Mouse (Mus musculus) neural tube, embryonic 11.5 days (tissue): ENCODE data around the gene Eddm3b. TPM values are rescaled to one million over a fixed set of nuclear protein-coding genes. Genes with fewer than 3 reads are reported as not detected.
"Not testable (repeated sequence)": the region's sequence is repeated elsewhere in the genome, so short reads cannot be mapped to it uniquely, and the experiment has no call there.

ENCODE experiments used
- ATAC-seq: fragments of 200-750 bp; cut with Nextera tagmentation; 2 replicates; pipeline ENCODE4 v1.8.0; 2017; ENCODE audit warnings: moderate number of reproducible peaks, mild to moderate bottlenecking, moderate TSS enrichment, moderate library complexity; ENCODE audit not compliant: insufficient read depth, low FRiP score, low TSS enrichment
- DNase-seq: peaks from one replicate; pipeline ENCODE4 v3.0.0-alpha.2; 2015; ENCODE audit warnings: low spot score
- H3K27ac ChIP-seq: fragments of 300-500 bp; sonication (generic); 2 replicates; pipeline ENCODE4 v1.5.1; 2014; ENCODE audit warnings: low read depth, mild to moderate bottlenecking, low read length
- H3K27me3 ChIP-seq: fragments of 300-500 bp; sonication (generic); 2 replicates; pipeline ENCODE4 v1.6.1; 2014; ENCODE audit warnings: mild to moderate bottlenecking, low read length, mixed read lengths; ENCODE audit not compliant: control insufficient read depth, insufficient read depth
- H3K36me3 ChIP-seq: fragments of 300-500 bp; sonication (generic); 2 replicates; pipeline ENCODE4 v1.6.1; 2014; ENCODE audit warnings: mild to moderate bottlenecking, low read length, moderate library complexity, mixed read lengths; ENCODE audit not compliant: control insufficient read depth, insufficient read depth
- H3K4me1 ChIP-seq: fragments of 300-500 bp; sonication (generic); 2 replicates; pipeline ENCODE4 v1.6.1; 2014; ENCODE audit warnings: low read length, mixed read lengths; ENCODE audit not compliant: control insufficient read depth, insufficient read depth
- H3K4me2 ChIP-seq: fragments of 300-500 bp; sonication (generic); 2 replicates; pipeline ENCODE4 v1.6.1; 2014; ENCODE audit warnings: low read depth, mild to moderate bottlenecking, moderate library complexity
- H3K4me3 ChIP-seq: fragments of 300-500 bp; sonication (generic); 2 replicates; pipeline ENCODE4 v1.5.1; 2014; ENCODE audit warnings: low read depth, low read length
- H3K9ac ChIP-seq: fragments of 300-500 bp; sonication (generic); 2 replicates; pipeline ENCODE4 v1.6.1; 2014; ENCODE audit warnings: mild to moderate bottlenecking, low read length
- H3K9me3 ChIP-seq: fragments of 300-500 bp; sonication (generic); 2 replicates; pipeline ENCODE4 v1.6.1; 2016; ENCODE audit warnings: low read length; ENCODE audit not compliant: control insufficient read depth
- WGBS: fragments of 180-500 bp; shearing (Covaris S2); extraction: QIAGEN DNeasy Blood & Tissue Kit; methylation state at CpG from one replicate; pipeline ENCODE4 v1.1.7; 2014; 5-methylcytosine and 5-hydroxymethylcytosine counted together
- polyA plus RNA-seq: library from polyadenylated mRNA; unstranded; fragments of >200 nt; fragmentation: Nextera tagmentation; extraction: Ambion mirVana; gene quantifications from 2 replicates; pipeline ENCODE4 v1.2.1, GENCODE M21; 2014

Eddm3b gene
- polyA plus RNA-seq, 1 experiment from 2014 or later, result not detected

DNA sequence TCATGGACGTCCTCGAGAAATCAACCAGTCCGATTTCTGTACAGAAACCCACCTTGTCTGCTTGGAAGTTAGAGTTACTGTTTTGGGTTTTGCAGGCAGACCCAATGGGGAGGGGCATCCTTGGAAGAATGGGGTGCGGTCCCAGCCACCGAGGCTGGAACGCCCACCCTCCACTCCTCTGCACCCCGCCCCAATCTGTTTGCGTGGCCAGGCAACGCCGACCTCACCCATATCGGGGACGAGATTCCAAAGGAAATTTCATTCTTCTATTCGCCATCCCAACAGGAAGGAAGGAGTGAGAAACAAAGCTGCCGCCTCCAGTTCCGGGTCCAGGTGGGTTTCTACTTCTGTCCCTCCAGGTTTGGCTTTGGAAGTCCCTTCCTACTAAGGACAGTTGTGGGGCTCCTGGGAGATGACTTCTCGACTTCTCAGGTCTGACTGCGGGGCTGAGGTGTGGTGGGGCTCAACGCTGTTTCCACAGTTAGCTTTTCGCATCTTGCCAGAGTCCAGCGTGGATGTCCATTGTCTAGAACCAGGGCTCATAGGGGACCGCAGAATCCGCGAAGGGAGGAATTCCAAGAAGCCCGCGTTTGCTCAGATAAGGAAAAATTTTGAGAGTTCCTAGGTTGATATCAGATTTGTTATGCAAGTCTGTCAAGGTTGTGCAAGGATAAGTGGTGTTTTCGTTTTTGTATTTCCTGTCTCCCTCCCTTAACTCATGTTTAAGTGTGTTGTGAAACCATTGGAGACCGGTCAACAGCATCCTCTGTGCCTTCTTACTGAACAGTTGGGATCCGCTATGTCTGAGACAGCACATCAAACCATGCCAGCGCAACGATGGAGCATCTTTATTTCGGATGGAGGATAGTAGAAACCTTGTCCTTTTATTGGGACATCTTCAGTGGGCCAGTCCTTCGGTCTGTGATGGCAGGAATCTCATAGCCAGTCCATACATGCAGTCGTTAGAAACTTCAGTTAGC is 23.0 kb upstream of the Eddm3b start, which contains the start of the genes Rnase4 and Ang:
Rnase4 (plus strand) TSS at position 157 of the 980 bp plus-strand sequence.
Ang (plus strand) TSS at position 230 of the 980 bp plus-strand sequence.
- ATAC-seq (peak; percentile 20; the same call in 1 of the 2 replicates), DNase-seq (peak; percentile 71)
- H3K4me1 ChIP-seq, result peaks cover 2% of the 10 kb centered on the region; the same call in 1 of the 2 replicates
- peak within 1 kb of the TSS; percentile 55 for H3K9ac ChIP-seq
- peak within 1 kb of the TSS; percentile 68 for H3K4me3 ChIP-seq
- no peaks in the 10 kb centered on the region for H3K36me3 ChIP-seq
- H3K9me3 ChIP-seq, result no peaks in the 10 kb centered on the region
- 10% methylated on average over 33 of the region's 33 CpGs for WGBS
- H3K27ac ChIP-seq, result peak within 1 kb of the TSS; percentile 70; the same call in 1 of the 2 replicates
- H3K27me3 ChIP-seq, result no peaks in the 10 kb centered on the region
- peak within 1 kb of the TSS; percentile 68 for H3K4me2 ChIP-seq

DNA sequence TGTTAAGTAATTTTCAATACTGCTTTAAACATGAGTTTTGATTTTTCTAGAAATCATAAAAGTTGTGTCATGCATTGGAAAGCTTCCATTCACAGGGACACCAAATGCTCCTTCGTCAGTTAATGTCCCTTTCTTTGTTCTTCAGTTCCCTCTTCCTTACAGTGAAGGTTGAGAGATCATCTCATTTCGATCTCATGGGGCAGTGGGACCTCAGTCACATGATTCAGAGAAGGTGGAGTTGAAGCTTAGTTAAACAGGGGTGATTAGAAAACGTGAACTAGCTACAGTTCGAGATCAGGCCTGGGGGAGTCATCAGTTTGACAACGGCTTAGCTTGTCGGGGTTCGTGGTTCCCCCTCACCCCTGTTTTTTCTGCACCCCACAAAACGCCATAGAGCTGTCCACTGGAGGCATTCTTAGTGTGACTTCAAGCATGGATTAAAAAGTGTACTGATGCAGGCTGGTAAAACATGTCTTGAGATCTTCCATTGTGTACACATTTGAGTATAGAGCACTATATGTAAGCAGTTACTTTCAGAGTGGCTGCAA is 22.1 kb upstream of the Eddm3b start:
- H3K27me3 ChIP-seq, result no peaks in the 10 kb centered on the region
- peaks cover 2% of the 10 kb centered on the region; the same call in 1 of the 2 replicates for H3K4me1 ChIP-seq
- 57% methylated on average over 8 of the region's 8 CpGs for WGBS
- ATAC-seq, result no peak
- no peaks in the 10 kb centered on the region for H3K9me3 ChIP-seq
- H3K27ac ChIP-seq, result no peak overlapping the region
- H3K4me2 ChIP-seq, result no peak overlapping the region
- no peak for DNase-seq
- H3K36me3 ChIP-seq, result no peaks in the 10 kb centered on the region
- no peak overlapping the region for H3K4me3 ChIP-seq
- H3K9ac ChIP-seq, result no peak overlapping the region

DNA sequence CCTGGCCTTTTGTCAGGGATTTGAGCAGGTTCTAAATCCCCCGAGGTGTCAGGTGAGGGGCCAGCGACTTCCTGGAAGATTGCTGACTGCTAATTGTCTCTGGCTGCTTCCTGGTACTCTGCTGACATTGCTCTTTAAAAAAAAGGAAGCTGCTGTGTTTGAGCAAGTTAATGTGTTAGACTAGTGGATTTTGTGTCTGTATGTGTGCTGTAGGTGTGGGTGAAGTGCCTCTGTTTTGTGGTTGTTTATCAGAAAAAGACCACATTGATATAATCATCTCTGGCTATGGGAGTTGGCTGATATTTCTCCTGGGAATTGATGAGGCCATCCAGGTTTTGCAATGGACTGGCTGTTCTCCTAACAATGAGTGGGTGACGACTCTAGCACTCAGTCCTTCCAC is 20.7 kb upstream of the Eddm3b start:
- Histone ChIP-seq H3K4me3 (no peak overlapping the region), H3K4me1 (peaks cover 2% of the 10 kb centered on the region; the same call in 1 of the 2 replicates), H3K27ac (no peak overlapping the region), H3K27me3 (no peaks in the 10 kb centered on the region), H3K9ac (no peak overlapping the region), H3K9me3 (no peaks in the 10 kb centered on the region), H3K4me2 (no peak overlapping the region), H3K36me3 (no peaks in the 10 kb centered on the region)
- ATAC-seq (no peak), DNase-seq (no peak)
- WGBS, result 36% methylated on average over 3 of the region's 3 CpGs

DNA sequence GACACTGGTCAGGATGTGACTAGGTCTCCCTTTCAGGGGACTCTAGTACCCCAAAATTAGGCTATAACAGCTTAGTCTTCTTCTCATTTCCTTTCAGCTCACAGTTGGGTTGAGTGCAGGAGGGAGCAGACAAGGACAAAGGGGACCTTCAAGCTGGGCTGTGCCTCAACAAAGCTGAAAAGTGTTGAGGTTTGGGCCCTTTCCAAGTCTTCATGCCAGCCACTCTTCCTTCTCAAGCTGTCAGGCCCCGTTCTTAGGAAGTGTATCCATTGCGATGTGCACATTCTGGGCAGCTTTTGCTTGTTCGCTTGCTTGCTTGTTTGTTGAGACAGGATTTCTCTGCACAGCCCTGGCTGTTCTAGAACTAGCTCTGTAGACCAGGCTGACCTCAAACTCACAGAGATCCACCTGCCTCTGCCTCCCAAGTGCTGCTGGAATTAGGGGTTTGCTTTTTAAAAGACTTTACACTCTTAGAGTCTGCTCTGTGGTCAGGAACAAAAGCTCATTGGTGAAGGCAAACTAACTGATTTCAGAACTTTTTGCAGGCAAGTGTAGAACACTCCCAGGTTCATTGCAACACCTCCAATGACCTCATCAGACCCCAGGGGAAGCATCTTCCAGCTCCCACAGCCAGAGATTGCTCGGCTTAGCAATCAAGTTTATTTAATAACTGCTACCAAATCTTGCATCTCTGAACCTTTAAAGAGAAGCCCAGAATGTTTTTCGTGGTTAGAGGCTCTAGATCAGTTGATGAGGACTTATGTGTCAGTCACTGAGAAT is 19.9 kb upstream of the Eddm3b start:
- Histone ChIP-seq H3K4me2 (no peak overlapping the region), H3K9me3 (no peaks in the 10 kb centered on the region), H3K4me3 (no peak overlapping the region), H3K27ac (no peak overlapping the region), H3K9ac (no peak overlapping the region), H3K4me1 (no peaks in the 10 kb centered on the region), H3K36me3 (no peaks in the 10 kb centered on the region), H3K27me3 (no peaks in the 10 kb centered on the region)
- no peak for ATAC-seq
- DNase-seq, result no peak
- WGBS, result 80% methylated on average over 5 of the region's 5 CpGs

- Histone ChIP-seq H3K9me3 (no peaks in the 10 kb centered on the region), H3K27ac (no peak overlapping the region), H3K9ac (no peak overlapping the region), H3K4me2 (no peak overlapping the region), H3K4me3 (no peak overlapping the region), H3K36me3 (no peaks in the 10 kb centered on the region), H3K4me1 (no peaks in the 10 kb centered on the region), H3K27me3 (no peaks in the 10 kb centered on the region)
- no peak for ATAC-seq
- DNase-seq, result no peak
- 80% methylated on average over 9 of the region's 9 CpGs for WGBS
Measured at GRCm38 (mm10) chr14:51094921-51095320, 19.3 kb upstream of the Eddm3b start.

GRCm38 (mm10) chr14:51095736-51096524 is 18.3 kb upstream of the Eddm3b start:
- no peaks in the 10 kb centered on the region for H3K36me3 ChIP-seq
- WGBS, result 72% methylated on average over 9 of the region's 9 CpGs
- H3K27me3 ChIP-seq, result no peaks in the 10 kb centered on the region
- no peaks in the 10 kb centered on the region for H3K9me3 ChIP-seq
- H3K4me3 ChIP-seq, result no peak overlapping the region
- no peak for DNase-seq
- H3K9ac ChIP-seq, result no peak overlapping the region
- no peak overlapping the region for H3K4me2 ChIP-seq
- no peaks in the 10 kb centered on the region for H3K4me1 ChIP-seq
- no peak for ATAC-seq
- H3K27ac ChIP-seq, result no peak overlapping the region

DNA sequence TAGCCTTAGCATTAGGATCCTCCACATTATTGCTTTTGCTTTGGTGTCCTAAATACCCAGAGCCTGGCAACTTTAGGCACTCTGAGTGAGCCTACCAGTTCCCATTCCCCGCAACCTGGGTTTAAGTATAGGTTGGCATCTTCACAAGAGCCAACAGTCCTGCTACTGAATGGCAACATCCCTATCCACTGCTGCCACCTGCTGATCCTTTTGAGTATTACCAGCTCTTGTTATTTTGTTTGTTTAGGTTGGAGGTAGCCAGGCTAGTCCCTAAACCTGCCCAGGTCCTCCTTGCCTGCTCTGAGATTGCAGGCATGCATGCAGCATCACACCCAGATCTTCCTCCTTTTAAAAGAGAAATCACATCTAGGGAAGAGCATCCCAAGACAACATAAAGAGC is 15.9 kb upstream of the Eddm3b start:
- peak; percentile 31 for DNase-seq

GRCm38 (mm10) chr14:51098921-51099320 is 15.3 kb upstream of the Eddm3b start:
- no peaks in the 10 kb centered on the region for H3K27me3 ChIP-seq
- ATAC-seq, result no peak
- no peaks in the 10 kb centered on the region for H3K9me3 ChIP-seq
- no peak overlapping the region for H3K4me3 ChIP-seq
- H3K4me1 ChIP-seq, result no peaks in the 10 kb centered on the region
- no peak overlapping the region for H3K4me2 ChIP-seq
- no peaks in the 10 kb centered on the region for H3K36me3 ChIP-seq
- WGBS, result 93% methylated on average over 11 of the region's 11 CpGs
- no peak overlapping the region for H3K27ac ChIP-seq
- DNase-seq, result no peak
- H3K9ac ChIP-seq, result no peak overlapping the region

More for the DNA sequence above, 15.9 kb upstream of the Eddm3b start:
- H3K36me3 ChIP-seq, H3K4me2 ChIP-seq, H3K27ac ChIP-seq, H3K9me3 ChIP-seq, H3K9ac ChIP-seq, H3K4me1 ChIP-seq, H3K27me3 ChIP-seq, ATAC-seq, H3K4me3 ChIP-seq: not testable (repeated sequence)
- WGBS, result 59% methylated on average over 1 of the region's 1 CpGs
